Mouse (Mus musculus) liver, adult 2 months (tissue): Measurements from ENCODE around the gene Adh4.

Experiments
- CTCF ChIP-seq: fragments of 200-500 bp; IDR thresholded peaks from 2 replicates; pipeline ENCODE4 v1.5.1; 2011; ENCODE audit warnings: low read depth, low read length, control low read depth
- POLR2A ChIP-seq: fragments of 200-500 bp; IDR thresholded peaks from 2 replicates; pipeline ENCODE4 v1.6.1; 2011; ENCODE audit warnings: low read length, control low read depth; ENCODE audit not compliant: insufficient read depth; ENCODE audit errors: extremely low read depth

GRCm38 (mm10) chr3:138369546-138369945 is 45.7 kb upstream of the Adh4 start:
- no peak for TF ChIP-seq POLR2A
- TF ChIP-seq CTCF = no peak
